Mouse (Mus musculus) stomach, embryonic 14.5 days (tissue): ENCODE data around the gene Ptprr. TPM values are rescaled to one million over a fixed set of nuclear protein-coding genes. Genes with fewer than 3 reads are reported as not detected.

Experiments
- ATAC-seq: fragments of 200-750 bp; cut with Nextera tagmentation; 2 replicates; pipeline ENCODE4 v1.8.0; 2017; ENCODE audit warnings: low read depth, moderate TSS enrichment; ENCODE audit not compliant: insufficient number of reproducible peaks, insufficient read depth, low FRiP score
- H3K27ac ChIP-seq: fragments of 300-500 bp; sonication (generic); 2 replicates; pipeline ENCODE4 v1.5.1; 2014; ENCODE audit warnings: mild to moderate bottlenecking, low read length, moderate library complexity, mixed read lengths
- H3K27me3 ChIP-seq: fragments of 300-500 bp; sonication (generic); 2 replicates; pipeline ENCODE4 v1.6.1; 2014; ENCODE audit warnings: low read length, control low read depth, mixed read lengths; ENCODE audit not compliant: control insufficient read depth, insufficient read depth
- H3K36me3 ChIP-seq: fragments of 300-500 bp; sonication (generic); 2 replicates; pipeline ENCODE4 v1.6.1; 2014; ENCODE audit warnings: mild to moderate bottlenecking, control low read depth, low read length, moderate library complexity, mixed read lengths; ENCODE audit not compliant: control insufficient read depth, insufficient read depth
- H3K4me1 ChIP-seq: fragments of 300-500 bp; sonication (generic); 2 replicates; pipeline ENCODE4 v1.6.1; 2014; ENCODE audit warnings: low read length, control low read depth, mixed read lengths; ENCODE audit not compliant: control insufficient read depth, insufficient read depth
- H3K4me2 ChIP-seq: fragments of 300-500 bp; sonication (generic); replicated peaks from 2 replicates; pipeline ENCODE4 v1.6.1; 2014; ENCODE audit warnings: low read depth, low read length, control low read depth
- H3K4me3 ChIP-seq: fragments of 300-500 bp; sonication (generic); 2 replicates; pipeline ENCODE4 v1.5.1; 2014; ENCODE audit warnings: low read depth, low read length, control low read depth
- H3K9ac ChIP-seq: fragments of 300-500 bp; sonication (generic); replicated peaks from 2 replicates; pipeline ENCODE4 v1.6.1; 2014; ENCODE audit warnings: low read depth, mild to moderate bottlenecking, control low read depth, low read length, moderate library complexity, mixed read lengths
- H3K9me3 ChIP-seq: fragments of 300-500 bp; sonication (generic); 2 replicates; pipeline ENCODE4 v1.6.1; 2016; ENCODE audit warnings: low read depth, low read length, control low read depth; ENCODE audit not compliant: control insufficient read depth
- WGBS: fragments of 180-500 bp; shearing (Covaris S2); extraction: QIAGEN DNeasy Blood & Tissue Kit; methylation state at CpG from one replicate; pipeline ENCODE4 v1.1.7; 2014; 5-methylcytosine and 5-hydroxymethylcytosine counted together
- polyA plus RNA-seq: library from polyadenylated mRNA; unstranded; fragments of >200 nt; fragmentation: Nextera tagmentation; extraction: Ambion mirVana; gene quantifications from 2 replicates; pipeline ENCODE4 v1.2.1, GENCODE M21; 2014

Gene Ptprr
- polyA plus RNA-seq, 1 experiment from 2014 or later = 2.3 TPM

DNA sequence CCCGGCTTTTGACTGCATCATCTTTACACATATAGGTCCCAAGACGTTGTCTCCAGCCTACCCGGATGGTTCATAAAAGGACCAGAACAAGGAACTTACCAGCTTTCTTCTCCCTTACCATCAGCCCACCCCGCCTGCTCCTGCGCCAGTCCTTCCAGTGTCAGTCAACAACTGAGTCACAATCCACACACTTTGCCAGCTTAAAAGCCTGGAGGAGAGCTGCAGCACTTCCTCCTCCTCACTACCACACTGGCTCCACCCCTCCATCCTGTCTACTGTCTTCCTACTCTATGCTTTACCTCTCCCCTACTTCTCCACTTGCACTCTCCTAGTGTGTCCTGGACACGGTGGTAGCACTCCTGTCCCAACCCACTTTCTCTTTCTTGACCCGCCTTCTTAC is 80.5 kb downstream of the Ptprr start:
- H3K36me3 ChIP-seq = no peaks in the 10 kb centered on the region
- 88% methylated on average over 7 of the region's 7 CpGs for WGBS
- no peak for ATAC-seq
- H3K27me3 ChIP-seq = no peaks in the 10 kb centered on the region
- H3K4me3 ChIP-seq = no peak overlapping the region
- no peaks in the 10 kb centered on the region for H3K4me1 ChIP-seq
- no peaks in the 10 kb centered on the region for H3K9me3 ChIP-seq
- no peak overlapping the region for H3K9ac ChIP-seq
- H3K27ac ChIP-seq = no peak overlapping the region
- H3K4me2 ChIP-seq = no peak overlapping the region

DNA sequence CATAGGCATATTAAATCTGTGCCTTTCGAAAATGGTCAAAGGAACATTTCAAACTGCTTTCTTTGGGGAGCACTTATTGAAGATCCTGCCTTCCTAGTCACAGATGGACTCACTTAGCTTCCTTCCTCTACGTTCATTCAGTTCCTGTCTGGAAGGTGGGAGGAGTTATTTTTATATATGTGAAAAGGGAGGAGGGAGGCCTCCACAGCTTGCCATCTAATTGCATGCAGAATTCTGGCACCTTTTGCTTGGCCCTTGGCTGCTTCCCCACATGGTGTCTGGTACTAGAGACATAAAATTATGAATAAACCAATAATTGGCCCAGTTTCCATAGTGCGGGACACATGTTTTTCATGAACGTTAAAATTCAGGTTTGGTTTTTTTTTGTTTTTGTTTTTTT is 90.2 kb downstream of the Ptprr start:
- Histone ChIP-seq H3K4me1 (no peaks in the 10 kb centered on the region), H3K36me3 (no peaks in the 10 kb centered on the region), H3K4me3 (no peak overlapping the region), H3K9me3 (no peaks in the 10 kb centered on the region), H3K9ac (no peak overlapping the region), H3K27me3 (no peaks in the 10 kb centered on the region), H3K4me2 (no peak overlapping the region), H3K27ac (no peak overlapping the region)
- no peak for ATAC-seq
- 70% methylated on average over 4 of the region's 4 CpGs for WGBS

DNA sequence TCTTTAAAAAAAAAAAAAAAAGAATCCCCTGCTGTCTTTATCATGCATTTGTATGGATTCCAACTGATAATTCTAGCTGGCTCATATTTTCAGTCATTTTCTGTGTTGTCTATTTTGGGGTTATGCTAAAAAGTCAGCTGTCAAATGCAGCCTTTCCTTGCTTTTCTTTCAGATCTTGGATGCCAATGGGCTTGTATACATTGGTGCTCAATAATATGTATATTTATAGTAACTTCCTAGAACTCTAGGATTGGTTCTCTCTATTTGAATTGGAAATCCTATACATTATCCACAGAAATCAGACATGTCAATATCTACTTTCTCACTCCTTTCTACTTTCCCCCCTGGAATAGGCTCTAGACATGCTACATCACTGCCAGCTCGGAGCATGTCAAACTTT is 90.7 kb downstream of the Ptprr start:
- no peaks in the 10 kb centered on the region for H3K27me3 ChIP-seq
- H3K36me3 ChIP-seq = no peaks in the 10 kb centered on the region
- no peaks in the 10 kb centered on the region for H3K9me3 ChIP-seq
- H3K9ac ChIP-seq = no peak overlapping the region
- no peak overlapping the region for H3K4me3 ChIP-seq
- ATAC-seq = no peak
- WGBS = 80% methylated on average over 1 of the region's 1 CpGs
- no peak overlapping the region for H3K4me2 ChIP-seq
- no peaks in the 10 kb centered on the region for H3K4me1 ChIP-seq
- no peak overlapping the region for H3K27ac ChIP-seq

DNA sequence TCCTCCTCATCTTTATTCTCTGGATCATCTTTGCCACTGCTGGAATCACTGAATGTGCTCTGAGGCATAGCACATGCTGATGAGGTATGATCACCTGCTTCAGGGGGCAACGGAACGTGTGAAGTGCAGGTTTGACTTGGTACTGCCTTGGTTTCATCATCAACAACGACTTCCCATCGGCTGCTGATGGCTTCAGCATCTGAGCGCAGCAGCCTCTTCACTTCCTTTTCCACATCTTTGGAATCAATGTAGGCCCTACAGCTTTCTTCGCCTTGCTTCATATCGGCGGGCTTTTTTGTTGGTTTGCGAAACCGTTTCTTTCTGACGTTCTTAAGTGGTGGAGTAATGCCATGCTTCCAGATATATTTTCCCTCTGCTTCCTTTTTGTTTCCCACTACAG is 94.9 kb downstream of the Ptprr start:
- Histone ChIP-seq H3K27me3 (no peaks in the 10 kb centered on the region), H3K9me3 (no peaks in the 10 kb centered on the region), H3K4me1 (no peaks in the 10 kb centered on the region; the same call in 1 of the 2 replicates), H3K9ac (no peak overlapping the region), H3K36me3 (no peaks in the 10 kb centered on the region), H3K4me3 (no peak overlapping the region), H3K4me2 (no peak overlapping the region), H3K27ac (no peak overlapping the region)
- WGBS = 91% methylated on average over 11 of the region's 11 CpGs
- ATAC-seq = no peak

DNA sequence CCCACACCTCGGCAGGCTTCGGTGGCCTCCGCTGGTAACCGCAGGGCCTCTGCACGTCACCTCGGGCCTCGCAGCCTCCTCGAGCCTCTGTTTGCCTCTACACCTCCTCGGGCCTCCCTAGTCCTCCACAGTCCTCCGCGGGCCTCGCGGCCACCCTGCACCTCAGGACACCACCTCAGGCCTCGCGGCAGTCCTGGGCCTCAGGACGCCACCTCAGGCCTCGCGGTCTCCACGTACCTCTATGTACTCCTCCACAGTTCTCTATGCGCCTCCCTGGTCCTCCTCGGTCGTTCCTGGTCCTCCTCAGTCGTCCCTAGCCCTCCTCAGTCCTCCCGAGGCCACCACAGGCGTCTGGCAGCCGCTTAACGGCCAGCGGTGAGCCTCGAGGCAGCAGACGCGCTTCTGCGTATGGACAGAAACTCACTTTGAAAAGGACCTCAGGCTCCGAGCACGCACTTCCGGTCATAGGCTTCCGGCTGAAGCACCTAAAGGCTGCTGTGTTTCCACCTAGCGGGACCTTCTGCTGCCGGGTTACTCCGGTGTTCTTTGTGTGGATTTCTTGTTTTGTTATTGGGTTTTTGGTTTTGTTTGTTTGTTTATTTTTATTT is 96.0 kb downstream of the Ptprr start, which contains the start of gene 4933416C03Rik:
Gene 4933416C03Rik (minus strand): TSS at position 51 of the 608 bp plus-strand sequence.
- Histone ChIP-seq H3K4me2 (no peak within 1 kb of the TSS), H3K36me3 (no peaks in the 10 kb centered on the region), H3K9me3 (no peaks in the 10 kb centered on the region), H3K27me3 (no peaks in the 10 kb centered on the region), H3K4me3 (no peak within 1 kb of the TSS), H3K27ac (no peak within 1 kb of the TSS), H3K9ac (no peak within 1 kb of the TSS), H3K4me1 (no peaks in the 10 kb centered on the region; the same call in 1 of the 2 replicates)
- 95% methylated on average over 36 of the region's 39 CpGs for WGBS
- no peak for ATAC-seq

DNA sequence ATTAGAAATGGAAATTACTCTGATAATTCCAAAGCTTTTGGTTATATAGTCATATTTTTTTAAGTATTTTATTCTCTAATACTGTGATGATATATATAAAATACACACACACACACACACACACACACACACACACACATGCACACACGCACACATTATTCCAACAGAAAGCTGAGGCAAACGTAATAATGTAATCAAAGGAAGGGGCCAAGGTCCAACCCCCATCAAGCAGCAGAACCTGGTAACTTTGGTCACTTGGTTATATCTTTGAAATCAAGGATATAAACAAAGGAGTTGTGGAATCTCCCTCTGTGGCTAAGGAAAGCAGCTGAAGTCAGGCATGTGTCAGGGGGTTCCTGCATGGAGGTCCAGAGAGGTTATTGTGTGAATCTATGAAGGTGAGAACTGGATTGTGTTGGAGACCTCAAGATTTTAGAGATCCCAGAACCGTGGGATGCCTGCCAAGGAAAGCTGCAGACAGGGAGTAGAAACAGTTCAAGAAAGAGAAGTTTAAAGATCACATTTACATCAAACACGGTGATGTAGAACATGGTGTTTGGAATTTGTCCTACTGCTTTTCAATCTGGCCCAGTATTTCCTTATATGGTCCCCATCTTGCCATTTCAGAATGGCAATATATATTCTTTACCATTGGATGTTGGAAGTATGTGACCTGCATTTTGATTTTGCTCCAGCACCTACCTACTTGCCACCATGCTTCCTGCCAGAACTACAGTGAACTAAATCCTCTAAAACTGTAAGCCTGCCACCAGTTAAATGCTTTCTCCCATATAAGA is 98.1 kb downstream of the Ptprr start:
- no peak for ATAC-seq
- Histone ChIP-seq H3K4me1 (no peaks in the 10 kb centered on the region; the same call in 1 of the 2 replicates), H3K27me3 (no peaks in the 10 kb centered on the region), H3K9me3 (no peaks in the 10 kb centered on the region), H3K9ac (no peak overlapping the region), H3K4me3 (no peak overlapping the region), H3K4me2 (no peak overlapping the region), H3K27ac (no peak overlapping the region), H3K36me3 (no peaks in the 10 kb centered on the region)
- WGBS = 57% methylated on average over 4 of the region's 4 CpGs

DNA sequence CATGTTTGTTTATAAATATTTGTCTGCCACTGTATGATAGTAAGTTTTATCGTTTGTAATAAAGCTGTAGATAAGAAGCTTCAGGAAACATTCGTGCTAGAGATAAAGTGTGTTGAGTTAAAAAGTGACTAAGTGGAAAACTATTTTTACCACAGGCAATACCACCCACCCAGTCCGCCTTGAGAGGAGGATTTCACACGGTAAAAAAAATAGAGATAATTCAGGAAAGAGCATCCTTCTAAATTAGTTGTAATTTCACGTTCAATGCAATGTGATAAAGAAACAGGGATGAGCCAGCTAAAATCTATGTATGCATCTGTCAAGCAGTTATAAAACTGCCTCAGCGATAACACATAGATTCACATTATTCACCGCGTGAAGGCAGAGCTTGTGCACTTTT is 99.0 kb downstream of the Ptprr start:
- H3K9ac ChIP-seq = no peak overlapping the region
- H3K4me1 ChIP-seq = no peaks in the 10 kb centered on the region; the same call in 1 of the 2 replicates
- no peaks in the 10 kb centered on the region for H3K9me3 ChIP-seq
- ATAC-seq = no peak
- no peak overlapping the region for H3K27ac ChIP-seq
- 67% methylated on average over 8 of the region's 8 CpGs for WGBS
- no peak overlapping the region for H3K4me3 ChIP-seq
- no peak overlapping the region for H3K4me2 ChIP-seq
- H3K36me3 ChIP-seq = no peaks in the 10 kb centered on the region
- H3K27me3 ChIP-seq = no peaks in the 10 kb centered on the region

DNA sequence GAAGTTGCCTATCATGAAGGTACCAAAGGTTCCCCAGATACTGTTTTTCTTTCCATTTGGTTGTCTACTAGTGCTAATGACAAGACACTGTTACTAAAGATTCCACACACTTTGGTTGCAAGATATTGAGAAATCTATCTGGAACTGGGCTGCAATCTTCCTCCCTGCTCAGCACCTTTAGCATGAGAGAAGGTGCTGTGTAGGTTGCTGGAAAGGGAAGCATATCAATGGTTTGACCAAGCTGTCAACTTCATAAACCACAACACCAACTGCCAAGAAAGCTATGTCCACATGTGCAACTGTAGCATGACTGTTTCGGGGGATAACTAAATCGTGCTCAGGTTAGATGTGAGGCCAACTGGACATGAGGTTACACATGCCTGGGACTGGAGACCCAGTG is 103.5 kb downstream of the Ptprr start:
- no peak overlapping the region for H3K27ac ChIP-seq
- WGBS = 89% methylated on average over 2 of the region's 2 CpGs
- no peak for ATAC-seq
- no peak overlapping the region for H3K4me2 ChIP-seq
- H3K9me3 ChIP-seq = no peaks in the 10 kb centered on the region
- no peaks in the 10 kb centered on the region for H3K4me1 ChIP-seq
- no peaks in the 10 kb centered on the region for H3K27me3 ChIP-seq
- no peaks in the 10 kb centered on the region for H3K36me3 ChIP-seq
- no peak overlapping the region for H3K4me3 ChIP-seq
- no peak overlapping the region for H3K9ac ChIP-seq
